Mouse (Mus musculus): ENCODE results near the gene Ccdc155. TPM values are rescaled to one million over a fixed set of nuclear protein-coding genes. Genes with fewer than 3 reads are reported as not detected.

Gene Ccdc155
- total RNA-seq (2021), result not detected
- long read RNA-seq, experiment 1, result 0 reads
- long read RNA-seq, experiment 2, result 0 reads

DNA sequence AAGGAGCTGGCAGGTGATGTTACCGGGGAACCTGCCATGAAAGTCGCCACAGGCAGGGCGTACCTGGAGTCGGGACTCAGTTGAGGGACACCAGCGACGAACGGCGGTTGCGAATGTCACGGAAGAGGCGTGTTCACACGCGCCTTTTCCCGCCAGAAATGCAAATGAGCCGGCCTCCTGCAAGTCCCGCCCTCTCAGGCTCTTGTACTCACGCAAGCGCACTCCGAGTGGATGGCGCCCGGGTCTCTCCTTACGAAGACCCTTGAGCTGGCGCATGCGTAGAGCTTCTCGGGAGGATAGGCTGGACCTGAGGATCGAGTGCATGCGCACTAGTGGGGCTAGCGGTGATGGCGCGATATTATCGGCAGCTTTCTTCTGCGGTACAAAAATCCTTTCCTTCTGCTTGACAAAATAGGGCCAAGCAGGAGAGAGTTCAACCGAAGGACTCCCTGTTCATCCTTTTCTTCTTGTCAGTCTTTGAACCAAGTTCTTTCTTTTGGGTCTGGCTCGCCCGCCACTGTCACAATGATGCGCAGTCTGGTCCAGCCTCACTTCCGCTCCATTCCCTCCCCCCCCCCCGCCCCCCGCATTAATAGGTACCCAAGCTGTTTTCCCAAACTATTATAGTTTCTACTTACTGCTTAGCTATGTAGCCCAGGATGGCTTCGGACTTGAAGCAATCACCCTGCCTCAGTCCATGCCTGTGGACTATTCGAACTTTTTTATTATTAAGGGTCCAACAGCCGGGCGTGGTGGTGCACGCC, at the start of gene Ccdc155:
Gene Ccdc155, minus strand, starts transcription at position 513 of the 764 bp plus-strand sequence.
- peak; percentile 91 to 93 for DNase-seq

DNA sequence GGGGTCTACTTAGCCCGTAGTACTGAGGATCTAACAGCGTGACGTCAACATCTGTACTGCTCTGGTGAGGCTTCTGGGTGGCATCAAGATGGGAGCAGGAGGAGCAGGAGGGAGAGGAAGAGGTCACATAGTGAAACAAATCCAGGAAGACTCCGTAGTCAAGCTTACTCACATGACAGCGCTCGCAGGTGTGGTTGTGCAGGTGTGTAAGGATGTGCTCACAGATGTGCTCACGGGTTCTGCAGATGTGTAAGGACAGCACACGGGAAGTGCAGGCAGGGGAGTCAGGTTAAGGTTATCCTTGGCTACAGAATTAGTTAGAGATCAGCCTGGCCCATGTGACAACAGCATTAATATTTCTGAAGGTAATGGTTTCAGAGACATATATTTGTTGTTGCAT, 49.1 kb upstream of the Ccdc155 start:
- no peak for DNase-seq

DNA sequence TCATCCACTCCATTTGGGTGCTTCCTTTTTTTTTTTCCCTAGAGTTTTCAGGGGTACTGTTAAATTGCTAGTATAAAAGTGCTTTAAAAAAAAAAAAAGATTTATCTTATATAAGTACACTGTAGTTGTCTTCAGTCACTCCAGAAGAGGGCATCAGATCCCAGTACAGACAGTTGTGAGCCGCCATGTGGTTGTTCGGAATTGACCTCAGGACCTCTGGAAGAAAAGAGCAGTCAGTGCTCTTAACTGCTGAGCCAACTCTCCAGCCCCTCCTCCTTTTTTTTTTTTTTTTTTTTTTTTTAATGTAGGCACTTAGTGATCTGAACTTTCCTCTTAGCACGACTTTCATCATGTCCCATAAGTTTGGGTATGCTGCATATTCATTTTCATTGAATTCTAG, 43.0 kb upstream of the Ccdc155 start:
- DNase-seq, result no peak

DNA sequence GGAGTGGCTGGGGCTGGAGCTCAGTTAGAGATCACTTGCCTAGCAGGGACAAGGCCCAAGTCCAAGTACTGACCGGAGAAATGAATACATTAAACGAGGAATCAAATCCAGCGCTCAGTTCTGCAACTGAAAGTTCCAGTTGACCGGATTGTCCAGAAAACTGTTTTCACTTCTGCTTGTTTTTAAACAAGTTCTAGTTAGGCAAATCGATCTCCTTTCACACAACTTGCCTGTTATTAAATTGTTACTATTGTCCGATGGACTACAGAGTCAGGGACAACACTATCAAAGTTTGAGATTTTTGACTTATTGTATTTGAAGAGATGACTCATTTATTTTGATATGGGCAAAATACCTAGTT, 36.7 kb upstream of the Ccdc155 start:
- DNase-seq, result no peak

DNA sequence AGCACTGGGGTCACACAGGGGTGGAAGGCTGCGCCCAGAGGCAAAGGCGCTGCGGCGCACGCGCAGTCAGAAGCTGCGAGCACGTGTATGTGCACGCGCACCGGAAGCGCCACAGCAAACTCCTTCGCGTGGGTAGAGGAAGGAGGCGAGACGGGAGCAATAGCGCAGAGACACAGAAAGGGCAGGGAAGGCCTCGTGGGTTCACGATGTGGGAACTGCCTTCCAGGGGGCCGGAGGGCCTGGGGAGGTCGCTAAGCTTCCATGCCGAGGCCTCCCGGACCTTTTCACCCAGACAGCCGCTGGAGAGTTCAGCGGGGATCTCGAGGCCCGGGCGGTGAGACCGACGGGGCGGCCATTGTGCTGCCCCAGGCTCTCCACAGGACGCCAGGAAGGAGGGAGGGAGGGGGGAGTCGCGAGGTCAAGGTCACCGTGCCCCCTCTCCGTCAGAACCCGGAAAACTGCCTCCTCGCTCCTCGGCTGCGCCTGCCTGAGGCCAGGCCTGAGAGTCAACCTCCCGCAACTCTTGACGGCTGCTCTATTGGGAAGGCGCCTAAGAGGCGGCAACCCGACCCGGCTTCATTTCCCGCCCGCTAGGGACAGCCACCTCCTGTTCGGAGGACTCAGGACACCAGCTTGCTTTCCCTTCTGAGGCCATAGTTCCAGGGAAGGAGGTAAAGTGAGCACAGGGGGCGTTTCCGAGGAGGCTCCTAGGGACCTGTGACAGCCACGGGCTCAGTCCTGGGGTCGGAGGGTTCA, 36.1 kb upstream of the Ccdc155 start, which contains the start of gene Slc6a16:
Gene Slc6a16, plus strand, starts transcription at position 453 of the 756 bp plus-strand sequence.
- DNase-seq, result peak; percentile 14 to 41

DNA sequence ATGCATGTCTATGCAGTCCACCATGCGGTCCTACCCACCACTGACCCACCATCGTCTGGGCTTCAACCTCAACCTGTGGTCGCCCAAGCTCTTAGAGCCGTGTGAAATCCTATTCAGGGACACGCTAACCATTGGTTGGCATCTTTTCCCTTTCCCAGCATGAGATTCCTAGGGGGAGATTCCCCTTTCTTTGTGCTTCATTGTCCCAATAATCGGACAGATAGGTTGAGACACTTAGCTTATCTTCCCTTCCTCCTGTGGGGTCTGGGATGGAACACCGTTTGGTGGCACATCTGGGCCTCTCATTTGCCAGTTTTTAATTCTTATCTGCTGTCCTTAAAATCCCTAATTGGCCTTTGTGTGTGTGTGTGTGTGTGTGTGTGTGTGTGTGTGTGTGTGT, 35.4 kb upstream of the Ccdc155 start:
- DNase-seq, result no peak

DNA sequence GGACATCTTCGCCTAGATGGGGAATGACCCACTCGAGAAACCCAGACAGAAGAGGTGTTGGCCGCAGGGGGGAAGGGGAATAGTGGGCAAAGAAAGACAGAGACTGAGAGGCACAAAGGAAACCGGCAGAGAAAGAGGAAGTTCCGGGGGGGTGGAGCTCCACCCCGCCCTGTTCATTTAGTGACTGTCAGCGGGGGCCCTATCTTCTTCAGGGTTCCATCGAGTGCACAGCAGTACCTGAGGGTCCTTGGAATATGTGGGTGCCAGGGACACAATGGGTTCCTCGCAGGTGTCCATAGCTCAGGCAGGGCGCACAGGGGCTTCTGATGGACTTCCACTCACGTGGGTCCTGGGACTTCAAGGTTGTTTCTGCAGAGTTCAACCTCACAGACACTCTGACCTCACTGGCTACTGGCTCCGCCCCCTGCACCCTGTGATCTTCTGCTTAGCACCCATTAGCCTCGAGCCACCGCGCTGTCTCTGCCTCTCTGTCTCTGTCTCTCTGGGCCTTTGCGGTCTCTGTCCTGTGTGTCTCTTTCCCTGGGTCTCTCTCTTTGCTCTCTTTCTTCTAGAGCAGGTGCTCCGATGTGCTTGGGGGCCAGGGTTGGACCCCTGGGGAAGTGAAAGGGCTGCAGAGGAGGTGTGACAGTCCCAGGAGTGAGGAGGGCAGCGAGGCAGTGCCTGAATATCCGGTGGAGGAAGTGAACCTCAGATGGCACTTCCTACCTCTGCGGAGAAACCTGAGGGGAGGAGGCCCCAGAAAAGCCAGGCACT, 34.2 kb upstream of the Ccdc155 start, which contains the start of gene Cd37:
Gene Cd37, minus strand, starts transcription at position 393 of the 774 bp plus-strand sequence.
- DNase-seq, result peak in 1 of 2 experiments; percentile 31

DNA sequence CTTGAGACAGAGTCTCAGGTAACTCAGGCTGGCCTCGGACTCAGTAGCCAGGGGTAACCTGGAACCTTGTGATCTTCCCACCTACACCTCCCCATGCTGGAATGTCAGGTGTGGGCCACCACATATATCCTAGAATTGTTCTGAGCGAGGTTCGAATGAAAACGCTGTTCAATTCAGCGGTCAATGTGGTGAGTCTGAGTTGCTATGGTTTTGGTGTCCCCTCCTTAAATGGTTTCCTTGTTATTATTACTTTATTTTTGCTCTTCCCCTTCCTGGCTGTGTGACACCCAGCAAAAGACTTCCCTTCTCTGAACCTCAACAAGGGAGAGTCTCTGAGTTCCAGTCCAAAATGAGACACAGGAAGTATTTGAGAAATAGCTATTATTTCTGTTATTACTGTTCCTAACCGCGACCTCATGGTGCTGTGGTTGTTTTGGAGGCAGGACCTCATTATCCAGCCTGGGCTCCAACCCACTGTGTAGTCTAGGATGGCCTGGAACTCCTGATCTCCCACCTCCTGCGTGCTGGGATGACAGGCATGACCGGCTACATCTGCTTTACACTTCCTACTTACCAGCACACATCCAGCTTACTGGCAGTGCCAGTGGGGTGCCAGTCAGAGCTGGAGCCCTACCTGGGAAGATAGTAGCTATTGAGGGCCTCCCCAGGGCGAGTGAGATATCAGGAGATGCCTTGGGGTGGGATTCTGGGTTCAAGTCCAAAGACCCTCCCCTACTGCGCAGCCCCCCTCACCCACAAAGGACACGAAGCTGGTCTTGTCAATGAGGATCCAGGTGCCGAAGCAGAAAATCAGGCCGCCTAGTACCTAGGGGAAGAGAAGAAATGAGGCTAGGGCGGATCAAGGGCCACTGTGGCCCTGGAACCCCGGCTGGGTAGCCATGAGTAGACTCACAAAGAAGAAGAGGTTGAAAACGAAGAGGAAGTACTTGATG, 33.3 kb upstream of the Ccdc155 start:
- DNase-seq, result no peak

DNA sequence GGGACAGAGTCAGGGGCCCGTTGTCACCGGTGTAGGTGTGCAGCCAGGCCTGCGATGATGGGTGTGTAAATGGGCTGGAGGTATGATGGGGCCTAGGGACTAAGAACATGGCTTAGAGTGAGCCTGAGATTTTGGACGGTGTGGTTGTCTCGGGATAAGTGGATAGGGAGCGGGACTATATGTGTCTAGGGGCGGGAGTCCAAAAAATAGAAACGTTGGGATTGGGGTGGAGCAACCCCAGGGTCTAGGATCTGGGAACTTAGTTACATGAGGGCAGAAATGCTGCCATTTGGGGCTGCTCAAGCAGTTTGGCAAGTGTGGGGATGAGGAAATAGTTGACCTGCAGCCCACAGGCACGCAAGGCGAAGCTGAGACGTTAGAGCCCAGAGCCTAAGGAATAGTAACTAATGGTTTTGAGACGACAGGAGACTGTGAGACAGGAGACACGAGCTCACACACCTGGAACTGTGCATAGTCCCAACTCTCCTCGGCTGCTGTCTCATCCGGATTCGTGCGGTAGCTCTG, 31.0 kb upstream of the Ccdc155 start:
- DNase-seq, result no peak

DNA sequence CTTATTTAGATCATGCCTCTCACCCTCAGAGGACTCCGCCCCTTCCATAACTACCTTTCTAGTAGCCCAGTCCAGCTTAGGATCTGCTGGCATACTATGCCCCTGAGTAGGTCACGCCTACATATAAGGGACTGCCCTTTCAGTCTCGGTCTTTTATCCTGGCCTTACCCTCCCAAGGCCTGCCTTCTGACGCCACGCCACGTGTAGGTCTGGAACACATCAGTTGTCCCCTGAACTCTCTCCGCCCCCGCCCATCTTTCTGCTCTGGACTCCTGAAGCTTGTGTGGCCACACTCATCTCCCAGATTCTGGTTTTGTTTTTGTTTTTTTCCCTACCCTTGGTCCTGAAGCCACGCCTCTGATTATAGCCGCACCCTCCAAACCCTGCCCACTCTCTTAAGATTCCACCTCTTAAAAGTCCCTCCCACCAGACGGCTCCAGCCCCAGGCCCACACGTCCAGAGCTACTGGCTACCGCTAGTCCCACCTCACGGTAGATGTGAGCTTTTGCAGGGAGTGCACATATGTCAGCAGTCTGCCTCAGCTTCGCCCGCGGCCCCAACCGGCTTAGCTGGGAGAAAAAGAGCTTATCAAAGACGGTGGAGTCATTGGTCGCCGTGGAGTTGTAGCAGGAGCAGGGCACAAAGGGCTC, 30.4 kb upstream of the Ccdc155 start:
- DNase-seq, result peak; percentile 40 to 47

DNA sequence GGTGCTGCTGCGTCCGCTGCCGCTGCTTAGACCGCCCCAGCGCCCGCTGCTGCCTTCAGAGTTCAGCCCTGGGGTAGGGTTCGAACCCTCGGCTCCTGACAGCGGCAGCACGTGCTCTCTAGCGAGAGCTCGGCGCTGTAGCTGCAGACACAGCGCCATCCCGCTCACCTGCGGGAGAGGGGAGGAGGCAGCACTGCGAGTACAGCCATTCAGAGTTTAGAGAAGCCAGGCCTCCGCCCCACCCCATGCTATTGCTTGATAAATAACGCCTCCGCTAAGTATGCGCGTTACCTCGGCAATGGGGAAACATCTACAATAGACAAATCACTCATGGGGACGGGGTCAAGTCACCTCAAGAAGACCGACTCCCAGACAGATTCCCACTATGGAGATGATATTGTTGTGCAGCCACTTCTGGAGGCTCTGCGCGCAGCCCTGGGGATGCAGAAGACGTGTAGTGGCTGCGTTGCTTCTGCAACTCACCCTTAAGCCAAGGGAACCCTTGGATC, 29.7 kb upstream of the Ccdc155 start:
- DNase-seq, result no peak

DNA sequence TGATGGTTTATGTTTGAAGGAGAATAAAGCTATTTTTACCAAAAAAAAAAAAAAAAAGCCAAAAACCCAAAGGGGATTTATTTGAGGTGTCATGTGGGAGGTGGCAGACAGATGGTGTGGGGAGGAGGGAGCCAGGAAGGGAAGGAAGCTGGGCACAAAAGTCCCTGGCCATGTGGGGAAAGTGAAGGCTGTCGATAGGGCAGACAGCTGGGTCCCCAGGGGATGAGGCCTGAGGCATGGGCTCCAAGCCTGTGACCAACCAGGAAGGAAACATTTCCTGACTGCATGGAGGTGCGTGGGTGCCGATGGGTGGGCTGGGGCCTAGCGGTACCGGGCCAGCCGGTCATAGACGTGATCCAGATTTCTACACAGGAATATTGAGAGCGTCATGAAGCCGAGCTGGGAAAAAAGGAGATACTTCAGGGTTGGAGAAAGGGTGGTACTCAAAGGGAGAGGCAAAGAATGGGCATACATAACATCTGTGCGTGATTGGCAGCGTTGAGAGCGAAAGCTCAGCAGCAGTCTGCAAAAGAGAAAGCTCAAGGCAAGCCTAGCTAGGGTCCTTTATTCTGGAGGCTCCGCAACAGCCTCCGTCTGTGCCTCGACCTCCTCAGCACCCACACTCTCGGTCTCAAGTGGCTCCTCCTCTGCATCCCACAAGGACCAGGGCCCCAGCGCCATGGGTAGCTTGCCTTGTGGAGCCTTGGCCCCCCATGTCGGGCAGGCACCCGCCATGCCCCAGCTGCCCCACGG, 29.1 kb upstream of the Ccdc155 start:
- DNase-seq, result peak in 1 of 2 experiments; percentile 34

DNA sequence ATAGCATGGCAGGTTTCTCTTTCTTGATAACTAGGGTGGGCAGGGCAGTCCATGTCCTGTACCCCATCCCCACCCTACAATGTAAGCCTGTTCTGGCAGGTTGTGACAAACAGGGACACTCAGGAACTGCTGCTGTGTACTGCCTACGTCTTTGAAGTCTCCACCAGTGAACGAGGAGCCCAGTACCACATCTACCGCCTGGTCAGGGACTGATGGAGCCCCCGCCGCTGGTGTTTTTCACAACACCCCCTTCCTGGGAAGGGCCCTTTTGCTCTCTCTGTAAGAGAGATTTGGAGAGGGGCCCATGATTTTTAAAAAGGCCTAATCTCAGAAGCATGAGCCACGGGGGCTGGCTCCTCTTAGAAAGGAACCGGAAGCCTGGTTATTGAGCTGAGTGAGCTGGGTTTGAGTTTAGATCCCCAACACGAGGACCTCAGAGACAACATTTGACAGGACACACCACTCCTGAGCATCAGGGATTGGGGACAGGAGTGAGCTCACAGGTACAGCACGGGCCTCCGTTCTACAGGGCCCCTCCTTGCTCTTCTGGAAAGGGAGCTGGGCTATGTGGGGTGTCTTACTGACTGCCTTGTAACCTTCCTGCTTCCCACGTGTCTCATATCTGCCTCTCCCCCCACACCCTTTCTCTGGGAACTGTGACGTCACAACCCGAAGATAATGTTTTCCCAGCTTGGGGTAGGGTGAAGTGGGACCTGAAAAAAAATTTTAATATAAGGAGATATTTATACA, 28.2 kb upstream of the Ccdc155 start:
- DNase-seq, result no peak

DNA sequence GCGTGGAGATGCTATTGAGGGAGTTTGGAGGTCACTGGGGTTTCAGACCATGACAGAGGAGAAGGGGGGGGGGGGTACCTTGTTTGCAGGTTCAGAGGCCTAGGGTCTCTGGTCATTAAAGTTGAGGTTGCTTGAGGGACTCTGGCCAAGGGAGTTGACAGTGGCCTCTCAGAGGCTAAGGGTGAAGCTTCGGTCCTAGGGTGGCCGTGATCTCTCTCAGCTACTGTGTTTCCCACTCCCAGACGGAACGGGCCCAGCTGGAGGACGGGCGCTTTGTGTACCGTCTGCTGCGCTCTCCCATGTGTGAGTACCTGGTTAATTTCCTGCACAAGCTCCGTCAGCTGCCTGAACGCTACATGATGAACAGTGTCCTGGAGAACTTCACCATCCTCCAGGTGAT, 27.2 kb upstream of the Ccdc155 start:
- no peak for DNase-seq

DNA sequence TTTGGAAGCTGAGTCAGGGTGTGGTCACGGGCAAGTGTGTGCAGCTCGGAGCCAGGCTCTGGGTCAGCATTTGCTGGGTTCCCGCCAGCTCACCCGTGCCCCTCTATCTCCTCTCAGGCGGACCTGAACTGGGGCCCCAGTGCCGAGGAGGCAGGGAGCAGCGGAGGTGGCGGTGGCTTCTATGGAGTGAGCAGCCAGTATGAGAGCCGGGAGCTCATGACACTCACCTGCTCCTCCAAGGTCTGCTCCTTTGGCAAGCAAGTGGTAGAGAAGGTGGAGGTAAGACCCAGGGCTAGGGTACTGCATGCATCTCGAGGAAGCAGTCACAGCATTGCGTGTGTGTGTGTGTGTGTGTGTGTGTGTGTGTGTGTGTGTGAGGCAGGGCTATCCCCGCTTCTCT, 26.5 kb upstream of the Ccdc155 start:
- no peak for DNase-seq

DNA sequence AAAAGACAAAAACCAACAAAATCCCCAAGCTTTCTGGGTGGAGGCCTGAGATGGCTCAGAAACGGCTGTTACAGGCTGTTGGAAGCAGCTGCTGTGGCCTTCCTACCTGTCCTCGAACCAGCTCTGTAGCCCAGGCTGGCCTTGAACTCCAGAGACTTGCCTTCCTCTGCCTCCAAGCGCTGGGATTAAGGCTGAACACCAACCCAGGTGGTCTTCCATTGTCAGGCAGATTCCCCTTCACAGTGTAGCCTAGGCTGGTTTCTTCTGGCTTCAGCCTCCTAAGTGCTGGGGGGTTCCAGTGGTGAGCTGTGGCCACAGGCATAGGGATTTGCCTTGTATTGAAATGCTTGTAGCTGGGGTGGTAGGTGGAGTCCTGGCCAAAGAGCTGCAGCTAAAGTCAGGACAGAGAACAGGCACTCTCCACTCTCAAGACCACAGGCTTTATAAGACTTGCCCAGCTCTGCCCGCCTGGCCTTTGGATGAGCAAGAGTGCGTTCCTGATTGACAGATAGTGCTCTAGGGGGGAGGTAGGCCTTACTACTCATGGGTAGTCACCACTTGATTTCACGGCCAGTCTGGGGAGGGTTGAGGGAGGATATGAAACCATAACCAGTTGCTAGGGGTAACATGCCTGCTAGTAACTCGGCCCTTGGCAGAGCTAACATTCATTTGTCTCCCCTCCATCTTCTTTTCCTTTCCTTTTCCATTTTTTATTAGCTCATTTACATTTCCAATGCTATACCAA, 24.9 kb upstream of the Ccdc155 start:
- no peak for DNase-seq

DNA sequence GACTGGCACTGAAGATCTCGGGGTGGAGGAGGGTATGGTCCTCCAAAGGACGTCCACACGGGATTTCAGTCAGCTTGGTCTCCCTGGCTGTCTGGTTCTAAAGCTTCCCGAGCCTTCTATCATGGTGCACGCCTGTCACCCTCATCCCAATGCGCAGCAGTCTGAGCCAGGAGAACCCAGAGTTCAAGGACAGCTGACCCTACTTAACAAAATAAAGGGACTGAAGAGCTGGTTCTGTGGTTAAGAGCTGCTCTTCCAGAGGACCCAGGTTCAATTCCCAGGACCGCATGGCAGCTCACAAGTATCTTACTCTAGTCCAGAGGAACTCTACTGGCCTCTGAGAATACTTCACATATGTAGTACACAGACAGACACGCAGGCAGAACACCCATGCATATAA, 24.4 kb upstream of the Ccdc155 start:
- no peak for DNase-seq

DNA sequence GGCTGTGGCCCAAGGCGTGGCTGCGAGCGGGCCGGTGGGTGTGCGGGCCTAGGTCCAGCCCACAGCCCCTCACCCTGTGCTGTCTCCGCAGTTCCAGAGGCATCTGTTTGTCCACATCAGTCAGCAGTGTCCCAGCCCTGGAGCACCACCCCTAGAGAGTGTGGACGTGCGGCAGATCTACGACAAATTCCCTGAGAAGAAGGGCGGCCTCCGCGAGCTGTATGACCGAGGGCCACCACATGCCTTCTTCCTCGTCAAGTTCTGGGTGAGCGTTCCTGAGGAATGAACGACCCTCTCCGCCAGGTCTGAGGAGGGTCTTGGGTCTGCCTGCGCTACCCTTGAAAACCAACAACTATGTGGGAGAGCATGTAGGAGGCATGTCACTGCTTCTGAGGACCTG, 23.9 kb upstream of the Ccdc155 start:
- DNase-seq, result no peak
